Mouse (Mus musculus) heart, embryonic 16.5 days (tissue): ENCODE results near the gene Rpa1. TPM values are rescaled to one million over a fixed set of nuclear protein-coding genes. Genes with fewer than 3 reads are reported as not detected.
"Not testable (repeated sequence)": the region's sequence is repeated elsewhere in the genome, so short reads cannot be mapped to it uniquely, and the experiment has no call there.

Experiments used
- ATAC-seq: fragments of 200-750 bp; cut with Nextera tagmentation; replicated peaks from 2 replicates; pipeline ENCODE4 v1.8.0; 2017; ENCODE audit warnings: moderate number of reproducible peaks; ENCODE audit not compliant: insufficient read depth, low FRiP score; ENCODE audit errors: extremely low read depth
- H3K27ac ChIP-seq: fragments of 300-500 bp; sonication (generic); 2 replicates; pipeline ENCODE4 v1.5.1; 2014; ENCODE audit warnings: mild to moderate bottlenecking, low read length, control low read depth, moderate library complexity
- H3K27me3 ChIP-seq: fragments of 300-500 bp; sonication (generic); 2 replicates; pipeline ENCODE4 v1.6.1; 2014; ENCODE audit warnings: low read length, mixed read lengths; ENCODE audit not compliant: control insufficient read depth, insufficient read depth
- H3K36me3 ChIP-seq: fragments of 300-500 bp; sonication (generic); 2 replicates; pipeline ENCODE4 v1.6.1; 2014; ENCODE audit not compliant: control insufficient read depth, insufficient read depth
- H3K4me1 ChIP-seq: fragments of 300-500 bp; sonication (generic); 2 replicates; pipeline ENCODE4 v1.6.1; 2014; ENCODE audit warnings: low read length, mixed read lengths; ENCODE audit not compliant: control insufficient read depth, insufficient read depth
- H3K4me2 ChIP-seq: fragments of 300-500 bp; sonication (generic); 2 replicates; pipeline ENCODE4 v1.6.1; 2014; ENCODE audit warnings: low read depth, mild to moderate bottlenecking, control low read depth, low read length
- H3K4me3 ChIP-seq: fragments of 300-500 bp; sonication (generic); 2 replicates; pipeline ENCODE4 v1.5.1; 2014; ENCODE audit warnings: mild to moderate bottlenecking, control low read depth, low read length
- H3K9ac ChIP-seq: fragments of 300-500 bp; sonication (generic); 2 replicates; pipeline ENCODE4 v1.6.1; 2014; ENCODE audit warnings: low read length, control low read depth
- H3K9me3 ChIP-seq: fragments of 300-500 bp; sonication (generic); replicated peaks from 2 replicates; pipeline ENCODE4 v1.6.1; 2016; ENCODE audit warnings: low read length; ENCODE audit not compliant: control insufficient read depth
- WGBS: fragments of 180-500 bp; shearing (Covaris S2); extraction: QIAGEN DNeasy Blood & Tissue Kit; methylation state at CpG from one replicate; pipeline ENCODE4 v1.1.7; 2014; 5-methylcytosine and 5-hydroxymethylcytosine counted together
- polyA plus RNA-seq: library from polyadenylated mRNA; unstranded; fragments of >200 nt; fragmentation: Nextera tagmentation; extraction: Ambion mirVana; gene quantifications from 2 replicates; pipeline ENCODE4 v1.2.1, GENCODE M21; 2015

Gene Rpa1
- polyA plus RNA-seq, 1 experiment from 2014 or later = 96.0 TPM

GRCm38 (mm10) chr11:75287940-75288339, 60.2 kb downstream of the Rpa1 start:
- H3K4me2 ChIP-seq = peak overlapping the region; percentile 13; the same call in 1 of the 2 replicates
- no peaks in the 10 kb centered on the region for H3K36me3 ChIP-seq
- H3K27ac ChIP-seq = peak overlapping the region; percentile 90
- ATAC-seq = peak; percentile 70
- H3K9me3 ChIP-seq = no peaks in the 10 kb centered on the region
- peaks cover 34% of the 10 kb centered on the region for H3K4me1 ChIP-seq
- H3K27me3 ChIP-seq = no peaks in the 10 kb centered on the region
- H3K9ac ChIP-seq = peak overlapping the region; percentile 58
- WGBS = 37% methylated on average over 10 of the region's 10 CpGs
- H3K4me3 ChIP-seq = no peak overlapping the region

GRCm38 (mm10) chr11:75286868-75287267, 61.3 kb downstream of the Rpa1 start:
- Histone ChIP-seq H3K9ac (no peak overlapping the region), H3K27me3 (no peaks in the 10 kb centered on the region; the same call in 1 of the 2 replicates), H3K4me2 (no peak overlapping the region), H3K36me3 (no peaks in the 10 kb centered on the region), H3K4me1 (peaks cover 29% of the 10 kb centered on the region), H3K4me3 (no peak overlapping the region), H3K27ac (0 out of 2 replicates have a peak overlapping the region, but pooled peaks have one; percentile 7), H3K9me3 (no peaks in the 10 kb centered on the region)
- 91% methylated on average over 4 of the region's 4 CpGs for WGBS
- ATAC-seq = no peak

GRCm38 (mm10) chr11:75285893-75286467, 62.1 kb downstream of the Rpa1 start:
- Histone ChIP-seq H3K4me2 (no peak overlapping the region), H3K4me1 (peaks cover 32% of the 10 kb centered on the region), H3K9ac (no peak overlapping the region), H3K9me3 (no peaks in the 10 kb centered on the region), H3K36me3 (no peaks in the 10 kb centered on the region), H3K27me3 (no peaks in the 10 kb centered on the region; the same call in 1 of the 2 replicates), H3K4me3 (no peak overlapping the region), H3K27ac (peak overlapping the region; percentile 46)
- ATAC-seq = no peak
- 34% methylated on average over 4 of the region's 4 CpGs for WGBS

DNA sequence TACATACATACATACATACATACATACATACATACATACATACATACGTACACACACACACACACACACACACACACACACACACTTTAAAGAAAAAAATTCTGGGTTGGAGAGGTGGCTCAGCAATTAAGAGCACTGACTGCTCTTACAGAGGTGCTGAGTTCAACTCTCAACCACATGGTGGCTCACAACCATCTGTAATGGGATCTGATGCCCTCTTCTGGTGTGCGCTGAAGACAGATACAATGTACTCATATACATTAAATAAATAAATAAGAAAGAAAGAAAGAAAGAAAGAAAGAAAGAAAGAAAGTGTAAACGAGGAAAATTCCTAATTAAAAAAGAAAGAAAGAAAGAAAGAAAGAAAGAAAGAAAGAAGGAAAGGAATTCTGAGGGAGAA, 64.3 kb downstream of the Rpa1 start:
- H3K36me3 ChIP-seq, H3K4me2 ChIP-seq, H3K9me3 ChIP-seq, H3K27ac ChIP-seq, H3K4me3 ChIP-seq, H3K9ac ChIP-seq, H3K27me3 ChIP-seq, ATAC-seq: not testable (repeated sequence)
- WGBS = 57% methylated on average over 3 of the region's 3 CpGs
- H3K4me1 ChIP-seq = peaks cover 50% of the 10 kb centered on the region

- ATAC-seq = no peak
- WGBS = 10% methylated on average over 13 of the region's 13 CpGs
- H3K4me3 ChIP-seq = 0 out of 2 replicates have a peak overlapping the region, but pooled peaks have one; percentile 11
- H3K4me2 ChIP-seq = peak overlapping the region; percentile 42
- H3K27ac ChIP-seq = no peak overlapping the region
- no peaks in the 10 kb centered on the region for H3K9me3 ChIP-seq
- H3K4me1 ChIP-seq = peaks cover 39% of the 10 kb centered on the region
- H3K36me3 ChIP-seq = no peaks in the 10 kb centered on the region
- H3K27me3 ChIP-seq = no peaks in the 10 kb centered on the region; the same call in 1 of the 2 replicates
- no peak overlapping the region for H3K9ac ChIP-seq
Observed at GRCm38 (mm10) chr11:75282496-75283120, 65.5 kb downstream of the Rpa1 start.

- peak overlapping the region; percentile 42 for H3K4me2 ChIP-seq
- no peak for ATAC-seq
- H3K27me3 ChIP-seq = no peaks in the 10 kb centered on the region; the same call in 1 of the 2 replicates
- peaks cover 38% of the 10 kb centered on the region for H3K4me1 ChIP-seq
- H3K27ac ChIP-seq = no peak overlapping the region
- H3K36me3 ChIP-seq = no peaks in the 10 kb centered on the region
- 24% methylated on average over 29 of the region's 29 CpGs for WGBS
- H3K9ac ChIP-seq = no peak overlapping the region
- no peak overlapping the region for H3K4me3 ChIP-seq
- no peaks in the 10 kb centered on the region for H3K9me3 ChIP-seq
Observed at GRCm38 (mm10) chr11:75281380-75282256, 66.5 kb downstream of the Rpa1 start.

- 65% methylated on average over 5 of the region's 5 CpGs for WGBS
- H3K4me1 ChIP-seq = peaks cover 37% of the 10 kb centered on the region
Observed at GRCm38 (mm10) chr11:75280435-75281001, 67.6 kb downstream of the Rpa1 start.

GRCm38 (mm10) chr11:75280066-75280410, 68.1 kb downstream of the Rpa1 start:
- no peak for ATAC-seq
- Histone ChIP-seq H3K9me3 (no peaks in the 10 kb centered on the region), H3K27me3 (no peaks in the 10 kb centered on the region; the same call in 1 of the 2 replicates), H3K4me3 (no peak overlapping the region), H3K4me2 (peak overlapping the region; percentile 62; the same call in 1 of the 2 replicates), H3K9ac (no peak overlapping the region; the same call in 1 of the 2 replicates), H3K27ac (peak overlapping the region; percentile 13), H3K36me3 (no peaks in the 10 kb centered on the region), H3K4me1 (peaks cover 42% of the 10 kb centered on the region)
- 59% methylated on average over 5 of the region's 5 CpGs for WGBS

More at GRCm38 (mm10) chr11:75280435-75281001, 67.6 kb downstream of the Rpa1 start:
- Histone ChIP-seq H3K36me3 (no peaks in the 10 kb centered on the region), H3K4me3 (no peak overlapping the region), H3K9me3 (no peaks in the 10 kb centered on the region), H3K4me2 (no peak overlapping the region), H3K9ac (no peak overlapping the region), H3K27ac (no peak overlapping the region), H3K27me3 (no peaks in the 10 kb centered on the region; the same call in 1 of the 2 replicates)
- no peak for ATAC-seq
